Mouse (Mus musculus): ENCODE measurements around the gene Appl1. TPM values are rescaled to one million over a fixed set of nuclear protein-coding genes. Genes with fewer than 3 reads are reported as not detected.

Gene Appl1
- total RNA-seq, 2 experiments from 2014 or later = 65.1 to 68.9 TPM

Other genes with a start within 250 kb of the Appl1 start
- gene Asb14, start 76.7 kb downstream of the Appl1 start, total RNA-seq (2021) = not detected
- not detected for gene Hesx1, start 23.2 kb upstream of the Appl1 start, total RNA-seq (2021)
- gene Il17rd, start 67.7 kb upstream of the Appl1 start, total RNA-seq (2021) = 1 to 10 TPM; 3.3 to 3.7 TPM
- 10 to 100 TPM; 76.8 to 85.8 TPM for gene Arhgef3, start 143.7 kb upstream of the Appl1 start, total RNA-seq (2021)